Mouse (Mus musculus) C2C12 (cell line): ENCODE measurements around the gene Arih2. TPM values are rescaled to one million over a fixed set of nuclear protein-coding genes. Genes with fewer than 3 reads are reported as not detected.

Experiments used
- H3K27me3 ChIP-seq: one replicate; pipeline ENCODE4 v1.6.1; 2011; ENCODE audit not compliant: control insufficient read depth, insufficient read depth, insufficient read length
- H3K36me3 ChIP-seq: one replicate; pipeline ENCODE4 v1.6.1; 2011; ENCODE audit not compliant: control insufficient read depth, insufficient read depth
- H3K4me3 ChIP-seq: one replicate; pipeline ENCODE4 v1.5.1; 2011; ENCODE audit warnings: mild to moderate bottlenecking, control low read depth; ENCODE audit not compliant: poor library complexity, insufficient read depth, severe bottlenecking
- H3K79me2 ChIP-seq: one replicate; pipeline ENCODE4 v1.6.1; 2011; ENCODE audit not compliant: control insufficient read depth, insufficient read depth
- H3K79me3 ChIP-seq: one replicate; pipeline ENCODE4 v1.6.1; 2011; ENCODE audit warnings: low read depth, control low read depth
- H3ac ChIP-seq: one replicate; pipeline ENCODE3; 2011; ENCODE audit warnings: low read depth; ENCODE audit not compliant: control insufficient read depth, insufficient read length
- CEBPB ChIP-seq: IDR thresholded peaks from one replicate; pipeline ENCODE4 v1.6.1; 2011; ENCODE audit warnings: low read depth, mild to moderate bottlenecking, control low read depth, moderate library complexity
- CTCF ChIP-seq: IDR thresholded peaks from one replicate; pipeline ENCODE4 v1.5.1; 2011; ENCODE audit not compliant: control insufficient read depth, insufficient read depth, insufficient read length
- FOSL1 ChIP-seq: IDR thresholded peaks from one replicate; pipeline ENCODE4 v1.8.0; 2011; ENCODE audit warnings: mild to moderate bottlenecking, low read length; ENCODE audit not compliant: poor library complexity, insufficient read depth, severe bottlenecking
- MAX ChIP-seq: IDR thresholded peaks from one replicate; pipeline ENCODE4 v1.6.1; 2011; ENCODE audit warnings: mild to moderate bottlenecking, control low read depth
- MYOD1 ChIP-seq: IDR thresholded peaks from one replicate; pipeline ENCODE4 v1.6.1; 2011; ENCODE audit warnings: low read depth; ENCODE audit not compliant: control insufficient read depth, insufficient read length
- MYOG ChIP-seq: IDR thresholded peaks from one replicate; pipeline ENCODE4 v1.6.1; 2011; ENCODE audit not compliant: control insufficient read depth, insufficient read length; ENCODE audit errors: extremely low read depth
- USF1 ChIP-seq: IDR thresholded peaks from one replicate; pipeline ENCODE4 v1.6.1; 2011; ENCODE audit warnings: low read depth, mild to moderate bottlenecking, control low read depth, moderate library complexity
- polyA plus RNA-seq: library from polyadenylated mRNA; unstranded; fragments of >200 nt; fragmentation: generic; extraction: Trizol; gene quantifications from one replicate; pipeline ENCODE4 v1.2.1, GENCODE M21; 2012; ENCODE audit warnings: missing spikeins

The Arih2 gene
- polyA plus RNA-seq, 1 experiment, result 30.5 TPM

GRCm38 (mm10) chr9:108687181-108687580 is 38.0 kb upstream of the Arih2 start:
- H3K79me2 ChIP-seq, result peaks cover 1% of the 10 kb centered on the region
- no peaks in the 10 kb centered on the region for H3K27me3 ChIP-seq
- TF ChIP-seq FOSL1, result no peak
- TF ChIP-seq MYOG, result no peak
- TF ChIP-seq USF1, result no peak
- no peak for TF ChIP-seq MYOD1
- no peak for TF ChIP-seq CEBPB
- TF ChIP-seq MAX, result no peak
- no peaks in the 10 kb centered on the region for H3K79me3 ChIP-seq
- H3ac ChIP-seq, result no peak overlapping the region
- no peak overlapping the region for H3K4me3 ChIP-seq
- H3K36me3 ChIP-seq, result no peaks in the 10 kb centered on the region

- Histone ChIP-seq H3K4me3 (no peak overlapping the region), H3K79me3 (no peaks in the 10 kb centered on the region), H3K27me3 (no peaks in the 10 kb centered on the region), H3ac (no peak overlapping the region), H3K36me3 (no peaks in the 10 kb centered on the region), H3K79me2 (no peaks in the 10 kb centered on the region)
- TF ChIP-seq FOSL1 (no peak), MYOD1 (peak; percentile 62)
These were observed 37.3 kb upstream of the Arih2 start for GRCm38 (mm10) chr9:108686475-108686887.

- H3K27me3 ChIP-seq, result no peaks in the 10 kb centered on the region
- no peaks in the 10 kb centered on the region for H3K36me3 ChIP-seq
- no peak for TF ChIP-seq USF1
- no peak for TF ChIP-seq MYOD1
- no peak for TF ChIP-seq CEBPB
- no peak for TF ChIP-seq FOSL1
- no peak for TF ChIP-seq MYOG
- no peak for TF ChIP-seq MAX
- no peak for TF ChIP-seq CTCF
- H3K79me3 ChIP-seq, result no peaks in the 10 kb centered on the region
- no peak overlapping the region for H3K4me3 ChIP-seq
- no peak overlapping the region for H3ac ChIP-seq
- H3K79me2 ChIP-seq, result no peaks in the 10 kb centered on the region
These were observed 30.8 kb upstream of the Arih2 start for GRCm38 (mm10) chr9:108680026-108680425.

- Histone ChIP-seq H3ac (no peak overlapping the region), H3K79me3 (no peaks in the 10 kb centered on the region), H3K4me3 (no peak overlapping the region), H3K36me3 (no peaks in the 10 kb centered on the region), H3K27me3 (no peaks in the 10 kb centered on the region), H3K79me2 (no peaks in the 10 kb centered on the region)
- no peak for TF ChIP-seq USF1
- TF ChIP-seq MAX, result no peak
- no peak for TF ChIP-seq CEBPB
- TF ChIP-seq MYOD1, result no peak
- TF ChIP-seq CTCF, result no peak
These were observed 24.0 kb upstream of the Arih2 start for GRCm38 (mm10) chr9:108673151-108673550.

GRCm38 (mm10) chr9:108669875-108670274 is 20.7 kb upstream of the Arih2 start:
- no peak for TF ChIP-seq MYOG
- TF ChIP-seq CTCF, result no peak
- TF ChIP-seq MYOD1, result no peak
- TF ChIP-seq CEBPB, result no peak
- no peak for TF ChIP-seq FOSL1
- no peak for TF ChIP-seq MAX
- Histone ChIP-seq H3K27me3 (no peaks in the 10 kb centered on the region), H3K4me3 (no peak overlapping the region), H3K79me3 (no peaks in the 10 kb centered on the region), H3ac (no peak overlapping the region), H3K79me2 (no peaks in the 10 kb centered on the region), H3K36me3 (no peaks in the 10 kb centered on the region)

GRCm38 (mm10) chr9:108662660-108663059 is 13.5 kb upstream of the Arih2 start:
- H3K79me3 ChIP-seq, result peaks cover 2% of the 10 kb centered on the region
- H3K36me3 ChIP-seq, result no peaks in the 10 kb centered on the region
- no peaks in the 10 kb centered on the region for H3K27me3 ChIP-seq
- TF ChIP-seq CTCF, result no peak
- no peak for TF ChIP-seq USF1
- no peak for TF ChIP-seq MYOG
- TF ChIP-seq CEBPB, result no peak
- TF ChIP-seq MAX, result no peak
- no peak for TF ChIP-seq FOSL1
- TF ChIP-seq MYOD1, result no peak
- no peak overlapping the region for H3ac ChIP-seq
- no peaks in the 10 kb centered on the region for H3K79me2 ChIP-seq
- peak overlapping the region; percentile 29 for H3K4me3 ChIP-seq
